Mouse (Mus musculus): ENCODE data around the gene Zbtb43. TPM values are rescaled to one million over a fixed set of nuclear protein-coding genes. Genes with fewer than 3 reads are reported as not detected.
A peak's percentile ranks its signal among the peaks of the same experiment; 100 is the strongest.

Zbtb43 gene
- 26.5 and 27.3 TPM in 2 replicates for polyA plus RNA-seq (2016; fragmentation: Nextera tagmentation; extraction: Ambion mirVana)

DNA sequence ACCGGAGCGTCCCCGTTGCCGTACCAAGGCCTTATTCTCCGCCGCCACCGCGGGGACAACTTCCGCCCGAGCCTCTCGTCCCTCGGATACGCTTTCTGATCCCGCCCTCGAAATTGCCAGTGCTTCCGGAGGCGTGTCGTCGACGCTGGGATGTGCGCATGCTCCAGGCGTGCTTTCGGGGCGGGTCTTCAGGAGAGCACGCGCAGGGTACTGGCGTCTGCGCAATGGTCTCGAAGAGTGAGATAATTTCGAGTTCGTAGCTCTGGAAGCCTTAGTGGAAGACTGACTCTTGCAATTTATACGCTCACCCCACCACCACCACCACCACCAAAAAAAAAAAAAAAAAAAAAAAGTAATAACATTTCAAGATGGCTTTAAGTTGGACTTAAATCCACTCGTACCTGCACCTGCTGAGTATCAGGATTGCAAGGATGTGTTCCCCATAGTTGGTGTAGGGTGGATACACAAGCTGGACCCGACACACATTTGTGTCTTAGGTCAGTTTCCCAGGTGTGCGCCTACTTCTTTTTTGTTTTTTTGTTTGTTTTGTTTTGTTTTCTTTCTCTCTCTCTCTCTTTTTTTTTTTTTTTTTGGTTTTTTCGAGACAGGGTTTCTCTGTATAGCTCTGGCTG, at the start of gene Zbtb43:
TSS of gene Zbtb43 (minus strand) at position 94 of the 632 bp plus-strand sequence.
- Histone ChIP-seq H3K4me3 (peak within 1 kb of the TSS; percentile 96), H3K4me2 (replicated peaks) (peak within 1 kb of the TSS; percentile 91), H3K9ac (peak within 1 kb of the TSS; percentile 95), H3K36me3 (peaks cover 10% of the 10 kb centered on the region), H3K27ac (peak within 1 kb of the TSS; percentile 66), H3K4me1 (peaks cover 25% of the 10 kb centered on the region), H3K27me3 (no peaks in the 10 kb centered on the region), H3K9me3 (replicated peaks) (no peaks in the 10 kb centered on the region)
- ATAC-seq (ENCODE audit: low FRiP score) = peak; percentile 95
- WGBS = 6% methylated on average over 36 of the region's 36 CpGs

DNA sequence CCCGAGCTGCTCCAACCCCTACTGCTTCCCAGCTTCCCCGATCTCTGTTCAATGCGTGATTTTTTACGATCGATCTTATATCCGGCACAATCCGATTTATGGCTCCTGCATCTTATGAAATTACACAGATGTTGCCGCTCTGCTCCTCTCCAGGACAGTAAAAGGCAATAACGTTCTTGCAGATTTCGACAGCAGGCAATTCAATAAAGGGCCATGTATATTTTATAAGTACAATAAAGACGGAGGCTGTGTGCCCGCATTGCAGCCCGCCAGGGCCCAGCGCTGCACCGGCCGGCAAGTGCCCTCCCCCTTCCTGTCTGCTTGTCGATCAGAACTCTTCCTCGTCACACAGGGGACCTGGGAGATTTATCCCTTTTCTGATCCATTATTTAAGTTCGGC, 47.5 kb upstream of the Zbtb43 start:
- Histone ChIP-seq H3K27ac (peak overlapping the region; percentile 49; the same call in 1 of the 2 replicates), H3K4me1 (no peaks in the 10 kb centered on the region), H3K4me2 (replicated peaks) (no peak overlapping the region), H3K4me3 (no peak overlapping the region), H3K9ac (no peak overlapping the region), H3K36me3 (no peaks in the 10 kb centered on the region), H3K9me3 (replicated peaks) (no peaks in the 10 kb centered on the region), H3K27me3 (no peaks in the 10 kb centered on the region)
- 74% methylated on average over 19 of the region's 19 CpGs for WGBS
- no peak for ATAC-seq (ENCODE audit: low FRiP score)

DNA sequence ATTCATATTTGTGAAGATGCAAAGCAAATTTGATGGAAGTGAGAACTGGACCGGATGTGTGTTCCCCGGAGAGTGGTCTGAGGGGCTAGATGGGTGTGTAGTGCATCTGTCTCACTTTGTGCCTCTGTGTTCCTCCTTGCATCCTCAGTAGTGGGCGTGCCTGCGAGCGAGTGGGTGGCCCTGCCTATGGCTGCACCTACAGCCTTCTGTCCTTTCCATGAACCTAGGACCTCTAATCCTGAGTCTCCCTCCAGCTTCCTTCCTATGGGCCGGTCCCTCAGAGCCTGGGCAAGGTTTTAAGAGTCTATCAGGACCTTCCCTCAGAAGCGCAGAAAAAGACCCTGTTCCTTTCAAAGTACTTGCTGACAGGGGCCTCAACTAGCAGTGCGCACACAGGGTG, 47.1 kb upstream of the Zbtb43 start:
- WGBS = 92% methylated on average over 8 of the region's 8 CpGs
- peak overlapping the region; percentile 49; the same call in 1 of the 2 replicates for H3K27ac ChIP-seq
- ATAC-seq (ENCODE audit: low FRiP score) = no peak

DNA sequence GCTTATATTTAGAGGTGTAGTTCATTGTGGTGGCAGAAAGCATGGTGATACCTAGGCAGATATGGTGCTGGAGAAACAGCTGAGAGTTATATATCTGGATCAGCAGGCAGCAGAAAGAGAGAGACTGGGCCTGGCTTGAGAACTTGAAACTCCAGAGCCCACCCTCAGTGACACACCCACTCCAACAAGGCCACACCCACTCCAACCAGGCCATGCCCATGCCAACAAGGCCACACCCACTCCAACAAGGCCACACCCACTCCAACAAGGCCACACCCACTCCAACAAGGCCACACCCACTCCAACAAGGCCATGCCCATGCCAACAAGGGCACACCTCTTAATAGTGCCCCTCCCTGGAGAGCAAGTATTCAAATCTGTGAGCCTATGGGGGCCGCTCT, 42.4 kb upstream of the Zbtb43 start:
- WGBS = 100% methylated on average over 1 of the region's 1 CpGs
- Histone ChIP-seq H3K9ac (no peak overlapping the region), H3K27ac (no peak overlapping the region), H3K27me3 (no peaks in the 10 kb centered on the region), H3K4me3 (no peak overlapping the region), H3K36me3 (no peaks in the 10 kb centered on the region), H3K4me1 (no peaks in the 10 kb centered on the region), H3K4me2 (replicated peaks) (no peak overlapping the region), H3K9me3 (replicated peaks) (no peaks in the 10 kb centered on the region)
- no peak for ATAC-seq (ENCODE audit: low FRiP score)

More for the DNA sequence above, 47.1 kb upstream of the Zbtb43 start:
- H3K4me2 ChIP-seq (replicated peaks) = no peak overlapping the region
- H3K9me3 ChIP-seq (replicated peaks) = no peaks in the 10 kb centered on the region
- H3K4me1 ChIP-seq = no peaks in the 10 kb centered on the region
- no peaks in the 10 kb centered on the region for H3K27me3 ChIP-seq
- no peak overlapping the region for H3K4me3 ChIP-seq
- H3K9ac ChIP-seq = no peak overlapping the region
- no peaks in the 10 kb centered on the region for H3K36me3 ChIP-seq

GRCm38 (mm10) chr2:33502602-33503001, 34.2 kb upstream of the Zbtb43 start:
- WGBS = 54% methylated on average over 2 of the region's 2 CpGs
- H3K27ac ChIP-seq = no peak overlapping the region
- no peaks in the 10 kb centered on the region for H3K4me1 ChIP-seq
- no peak for ATAC-seq (ENCODE audit: low FRiP score)
- H3K4me3 ChIP-seq = no peak overlapping the region
- no peaks in the 10 kb centered on the region for H3K36me3 ChIP-seq
- H3K4me2 ChIP-seq (replicated peaks) = no peak overlapping the region
- H3K9me3 ChIP-seq (replicated peaks) = 0 out of 2 replicates have a peak, but pooled peaks cover 9% of the 10 kb centered on the region
- H3K9ac ChIP-seq = no peak overlapping the region
- no peaks in the 10 kb centered on the region for H3K27me3 ChIP-seq

GRCm38 (mm10) chr2:33498280-33498679, 29.9 kb upstream of the Zbtb43 start:
- Histone ChIP-seq H3K4me2 (replicated peaks) (no peak overlapping the region), H3K36me3 (no peaks in the 10 kb centered on the region), H3K4me3 (no peak overlapping the region), H3K27me3 (no peaks in the 10 kb centered on the region), H3K4me1 (no peaks in the 10 kb centered on the region), H3K9me3 (replicated peaks) (peaks cover 9% of the 10 kb centered on the region; the same call in 1 of the 2 replicates), H3K9ac (no peak overlapping the region), H3K27ac (no peak overlapping the region)
- 78% methylated on average over 4 of the region's 4 CpGs for WGBS
- no peak for ATAC-seq (ENCODE audit: low FRiP score)

GRCm38 (mm10) chr2:33495654-33496053, 27.3 kb upstream of the Zbtb43 start:
- Histone ChIP-seq H3K4me3 (no peak overlapping the region), H3K4me1 (no peaks in the 10 kb centered on the region), H3K27ac (no peak overlapping the region), H3K27me3 (no peaks in the 10 kb centered on the region; the same call in 1 of the 2 replicates), H3K9ac (no peak overlapping the region), H3K9me3 (replicated peaks) (peaks cover 9% of the 10 kb centered on the region; the same call in 1 of the 2 replicates), H3K4me2 (replicated peaks) (no peak overlapping the region), H3K36me3 (no peaks in the 10 kb centered on the region)
- WGBS = 61% methylated on average over 3 of the region's 3 CpGs
- ATAC-seq (ENCODE audit: low FRiP score) = no peak

- 98% methylated on average over 3 of the region's 3 CpGs for WGBS
- Histone ChIP-seq H3K9ac (no peak overlapping the region), H3K9me3 (replicated peaks) (no peaks in the 10 kb centered on the region; the same call in 1 of the 2 replicates), H3K4me3 (no peak overlapping the region), H3K27ac (no peak overlapping the region), H3K36me3 (no peaks in the 10 kb centered on the region), H3K27me3 (no peaks in the 10 kb centered on the region; the same call in 1 of the 2 replicates), H3K4me2 (replicated peaks) (no peak overlapping the region), H3K4me1 (peaks cover 5% of the 10 kb centered on the region; the same call in 1 of the 2 replicates)
- no peak for ATAC-seq (ENCODE audit: low FRiP score)
Measured at GRCm38 (mm10) chr2:33492041-33492440, 23.7 kb upstream of the Zbtb43 start.

- WGBS = 49% methylated on average over 10 of the region's 10 CpGs
- H3K4me3 ChIP-seq = no peak overlapping the region
- no peaks in the 10 kb centered on the region for H3K36me3 ChIP-seq
- H3K9me3 ChIP-seq (replicated peaks) = no peaks in the 10 kb centered on the region
- H3K27me3 ChIP-seq = no peaks in the 10 kb centered on the region; the same call in 1 of the 2 replicates
- H3K4me2 ChIP-seq (replicated peaks) = no peak overlapping the region
- H3K9ac ChIP-seq = no peak overlapping the region
- peaks cover 6% of the 10 kb centered on the region; the same call in 1 of the 2 replicates for H3K4me1 ChIP-seq
- no peak overlapping the region for H3K27ac ChIP-seq
- no peak for ATAC-seq (ENCODE audit: low FRiP score)
Measured at GRCm38 (mm10) chr2:33489565-33489964, 21.2 kb upstream of the Zbtb43 start.

DNA sequence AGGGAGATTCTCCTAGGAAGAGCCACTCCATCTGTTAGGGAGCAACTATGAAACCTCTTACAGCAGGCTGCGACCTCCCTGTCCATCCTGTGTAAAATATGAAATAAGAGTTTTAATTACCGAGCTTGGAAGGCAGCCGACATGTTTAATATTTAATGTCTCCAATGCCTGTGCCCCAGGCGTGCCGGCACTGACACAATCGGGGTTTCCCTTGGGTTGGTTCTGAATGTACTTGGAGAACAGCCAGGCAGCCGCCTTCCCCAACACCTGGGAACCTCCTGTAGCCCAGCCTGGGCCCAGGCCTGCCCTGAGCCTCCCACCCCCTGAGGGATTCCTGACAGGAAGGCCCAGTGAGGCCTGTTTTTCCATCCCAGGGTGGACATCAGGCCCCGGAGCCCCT, 19.0 kb upstream of the Zbtb43 start:
- Histone ChIP-seq H3K4me3 (no peak overlapping the region), H3K4me1 (peaks cover 6% of the 10 kb centered on the region; the same call in 1 of the 2 replicates), H3K9me3 (replicated peaks) (no peaks in the 10 kb centered on the region), H3K4me2 (replicated peaks) (no peak overlapping the region), H3K36me3 (no peaks in the 10 kb centered on the region), H3K9ac (0 out of 2 replicates have a peak overlapping the region, but pooled peaks have one; percentile 0), H3K27me3 (no peaks in the 10 kb centered on the region; the same call in 1 of the 2 replicates), H3K27ac (no peak overlapping the region)
- 68% methylated on average over 8 of the region's 8 CpGs for whole genome bisulfite sequencing
- ATAC-seq (ENCODE audit: low FRiP score) = no peak

- Histone ChIP-seq H3K9ac (no peak overlapping the region), H3K4me3 (no peak overlapping the region), H3K27ac (no peak overlapping the region), H3K4me2 (replicated peaks) (no peak overlapping the region), H3K4me1 (peaks cover 6% of the 10 kb centered on the region; the same call in 1 of the 2 replicates), H3K27me3 (no peaks in the 10 kb centered on the region; the same call in 1 of the 2 replicates), H3K9me3 (replicated peaks) (no peaks in the 10 kb centered on the region), H3K36me3 (no peaks in the 10 kb centered on the region)
- no peak for ATAC-seq (ENCODE audit: low FRiP score)
- WGBS = 8% methylated on average over 9 of the region's 9 CpGs
Measured at GRCm38 (mm10) chr2:33486866-33487265, 18.5 kb upstream of the Zbtb43 start.

GRCm38 (mm10) chr2:33477961-33478755, 9.8 kb upstream of the Zbtb43 start:
- no peak for ATAC-seq (ENCODE audit: low FRiP score)
- H3K9me3 ChIP-seq (replicated peaks) = no peaks in the 10 kb centered on the region
- H3K4me3 ChIP-seq = no peak overlapping the region
- H3K27ac ChIP-seq = no peak overlapping the region
- no peak overlapping the region for H3K9ac ChIP-seq
- no peak overlapping the region for H3K4me2 ChIP-seq (replicated peaks)
- WGBS = 92% methylated on average over 10 of the region's 10 CpGs
- H3K27me3 ChIP-seq = no peaks in the 10 kb centered on the region
- no peaks in the 10 kb centered on the region for H3K36me3 ChIP-seq
- no peaks in the 10 kb centered on the region for H3K4me1 ChIP-seq
